Mouse (Mus musculus): ENCODE results near the gene Mta3. TPM values are rescaled to one million over a fixed set of nuclear protein-coding genes. Genes with fewer than 3 reads are reported as not detected.

Mta3 gene
- polyA plus RNA-seq, 1 experiment: 25.7 TPM

DNA sequence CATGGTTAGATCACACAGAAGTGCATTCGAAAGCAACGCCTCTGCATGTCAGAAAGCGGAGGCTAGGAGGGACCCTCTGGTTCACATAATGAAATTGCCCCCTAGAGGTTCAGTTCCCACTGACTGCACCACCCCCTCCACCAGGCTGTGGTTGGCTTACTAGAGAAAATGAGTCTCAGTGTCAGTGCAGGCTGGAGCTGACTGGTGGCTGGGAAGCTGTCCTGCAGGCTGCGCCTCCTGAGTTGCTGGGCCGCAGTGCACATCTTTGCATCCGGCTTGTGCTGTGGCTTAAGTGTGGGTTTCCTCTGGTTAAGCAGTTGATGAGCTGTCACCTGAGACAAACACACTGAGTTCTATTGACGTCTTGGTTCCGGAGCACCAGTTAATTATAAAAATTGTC lies 66.7 kb downstream of the Mta3 start:
- Histone ChIP-seq H3K79me3 (ENCODE audit: low read depth) (no peaks in the 10 kb centered on the region), H3K4me3 (ENCODE audit: insufficient read depth, poor library complexity, severe bottlenecking) (no peak overlapping the region)
- TF ChIP-seq MAX (IDR thresholded peaks at IDR 0.05) (no peak), FOSL1 (IDR thresholded peaks at IDR 0.05; ENCODE audit: insufficient read depth, low read length, poor library complexity, severe bottlenecking) (no peak), USF1 (IDR thresholded peaks at IDR 0.05; ENCODE audit: low read depth) (no peak), MYOD1 (IDR thresholded peaks at IDR 0.05; ENCODE audit: control insufficient read depth, insufficient read length, low read depth) (no peak)

GRCm38 (mm10) chr17:83776965-83777364 lies 71.0 kb downstream of the Mta3 start:
- Histone ChIP-seq H3K79me2 (ENCODE audit: control insufficient read depth, insufficient read depth) (no peaks in the 10 kb centered on the region), H3K79me3 (ENCODE audit: low read depth) (no peaks in the 10 kb centered on the region), H3K27me3 (ENCODE audit: control insufficient read depth, insufficient read depth, insufficient read length) (no peaks in the 10 kb centered on the region), H3K36me3 (ENCODE audit: control insufficient read depth, insufficient read depth) (no peaks in the 10 kb centered on the region), H3ac (ENCODE audit: control insufficient read depth, insufficient read length, low read depth) (no peak overlapping the region), H3K4me3 (ENCODE audit: insufficient read depth, poor library complexity, severe bottlenecking) (no peak overlapping the region)
- TF ChIP-seq FOSL1 (IDR thresholded peaks at IDR 0.05; ENCODE audit: insufficient read depth, low read length, poor library complexity, severe bottlenecking) (no peak), CEBPB (IDR thresholded peaks at IDR 0.05; ENCODE audit: low read depth) (no peak), USF1 (IDR thresholded peaks at IDR 0.05; ENCODE audit: low read depth) (no peak), CTCF (IDR thresholded peaks at IDR 0.05; ENCODE audit: control insufficient read depth, insufficient read depth, insufficient read length) (no peak), MYOG (IDR thresholded peaks at IDR 0.05; ENCODE audit: control insufficient read depth, extremely low read depth, insufficient read length) (no peak), MYOD1 (IDR thresholded peaks at IDR 0.05; ENCODE audit: control insufficient read depth, insufficient read length, low read depth) (no peak), MAX (IDR thresholded peaks at IDR 0.05) (no peak)

More for the DNA sequence above, 66.7 kb downstream of the Mta3 start:
- H3ac ChIP-seq (ENCODE audit: control insufficient read depth, insufficient read length, low read depth): no peak overlapping the region
- H3K36me3 ChIP-seq (ENCODE audit: control insufficient read depth, insufficient read depth): peaks cover under 1% of the 10 kb centered on the region
- H3K27me3 ChIP-seq (ENCODE audit: control insufficient read depth, insufficient read depth, insufficient read length): no peaks in the 10 kb centered on the region
- no peaks in the 10 kb centered on the region for H3K79me2 ChIP-seq (ENCODE audit: control insufficient read depth, insufficient read depth)

DNA sequence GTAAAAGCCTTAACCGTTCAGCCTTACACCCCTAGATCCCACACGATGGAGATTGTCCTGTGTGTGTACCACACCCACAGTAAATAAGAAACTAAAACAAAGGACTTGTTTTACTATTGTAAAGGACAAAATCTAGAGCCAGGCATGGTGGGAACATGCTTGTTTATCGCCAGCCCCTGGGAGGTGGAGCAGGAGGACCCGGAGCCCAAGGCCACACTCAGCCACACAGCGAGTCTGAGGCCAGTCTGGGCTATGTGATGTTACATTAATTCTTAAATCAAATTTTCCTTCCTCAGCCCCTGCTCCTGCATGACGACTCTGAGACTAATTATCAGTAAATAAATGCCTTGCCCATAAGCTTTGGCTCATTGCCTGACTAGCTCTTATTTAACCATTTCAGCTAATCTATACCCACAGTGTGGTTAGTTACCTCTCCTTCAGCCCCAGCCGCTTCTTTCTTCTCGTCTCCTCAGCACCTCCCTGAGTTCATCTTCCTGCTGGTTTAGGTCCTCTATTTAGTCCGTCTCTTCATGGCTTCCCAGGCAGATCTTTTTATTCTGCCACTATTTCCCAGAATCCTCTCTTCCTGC lies 71.6 kb downstream of the Mta3 start:
- no peaks in the 10 kb centered on the region for H3K79me3 ChIP-seq (ENCODE audit: low read depth)
- TF ChIP-seq USF1 (IDR thresholded peaks at IDR 0.05; ENCODE audit: low read depth) (no peak), CEBPB (IDR thresholded peaks at IDR 0.05; ENCODE audit: low read depth) (no peak), MYOG (IDR thresholded peaks at IDR 0.05; ENCODE audit: control insufficient read depth, extremely low read depth, insufficient read length) (no peak), FOSL1 (IDR thresholded peaks at IDR 0.05; ENCODE audit: insufficient read depth, low read length, poor library complexity, severe bottlenecking) (no peak), CTCF (IDR thresholded peaks at IDR 0.05; ENCODE audit: control insufficient read depth, insufficient read depth, insufficient read length) (no peak), MYOD1 (IDR thresholded peaks at IDR 0.05; ENCODE audit: control insufficient read depth, insufficient read length, low read depth) (no peak)
- H3K27me3 ChIP-seq (ENCODE audit: control insufficient read depth, insufficient read depth, insufficient read length): no peaks in the 10 kb centered on the region
- H3K79me2 ChIP-seq (ENCODE audit: control insufficient read depth, insufficient read depth): no peaks in the 10 kb centered on the region
- peaks cover 1% of the 10 kb centered on the region for H3K36me3 ChIP-seq (ENCODE audit: control insufficient read depth, insufficient read depth)
- no peak overlapping the region for H3ac ChIP-seq (ENCODE audit: control insufficient read depth, insufficient read length, low read depth)
- H3K4me3 ChIP-seq (ENCODE audit: insufficient read depth, poor library complexity, severe bottlenecking): no peak overlapping the region

- H3K36me3 ChIP-seq (ENCODE audit: control insufficient read depth, insufficient read depth): peaks cover 5% of the 10 kb centered on the region
- no peaks in the 10 kb centered on the region for H3K79me3 ChIP-seq (ENCODE audit: low read depth)
- no peak overlapping the region for H3K4me3 ChIP-seq (ENCODE audit: insufficient read depth, poor library complexity, severe bottlenecking)
- H3K79me2 ChIP-seq (ENCODE audit: control insufficient read depth, insufficient read depth): no peaks in the 10 kb centered on the region
- no peak for TF ChIP-seq MAX (IDR thresholded peaks at IDR 0.05)
- no peak for TF ChIP-seq USF1 (IDR thresholded peaks at IDR 0.05; ENCODE audit: low read depth)
- TF ChIP-seq MYOD1 (IDR thresholded peaks at IDR 0.05; ENCODE audit: control insufficient read depth, insufficient read length, low read depth): no peak
- no peak for TF ChIP-seq CEBPB (IDR thresholded peaks at IDR 0.05; ENCODE audit: low read depth)
- TF ChIP-seq FOSL1 (IDR thresholded peaks at IDR 0.05; ENCODE audit: insufficient read depth, low read length, poor library complexity, severe bottlenecking): no peak
- no peak for TF ChIP-seq CTCF (IDR thresholded peaks at IDR 0.05; ENCODE audit: control insufficient read depth, insufficient read depth, insufficient read length)
- TF ChIP-seq MYOG (IDR thresholded peaks at IDR 0.05; ENCODE audit: control insufficient read depth, extremely low read depth, insufficient read length): no peak
- no peak overlapping the region for H3ac ChIP-seq (ENCODE audit: control insufficient read depth, insufficient read length, low read depth)
- H3K27me3 ChIP-seq (ENCODE audit: control insufficient read depth, insufficient read depth, insufficient read length): no peaks in the 10 kb centered on the region
Measured at GRCm38 (mm10) chr17:83780228-83780627, 74.3 kb downstream of the Mta3 start.

DNA sequence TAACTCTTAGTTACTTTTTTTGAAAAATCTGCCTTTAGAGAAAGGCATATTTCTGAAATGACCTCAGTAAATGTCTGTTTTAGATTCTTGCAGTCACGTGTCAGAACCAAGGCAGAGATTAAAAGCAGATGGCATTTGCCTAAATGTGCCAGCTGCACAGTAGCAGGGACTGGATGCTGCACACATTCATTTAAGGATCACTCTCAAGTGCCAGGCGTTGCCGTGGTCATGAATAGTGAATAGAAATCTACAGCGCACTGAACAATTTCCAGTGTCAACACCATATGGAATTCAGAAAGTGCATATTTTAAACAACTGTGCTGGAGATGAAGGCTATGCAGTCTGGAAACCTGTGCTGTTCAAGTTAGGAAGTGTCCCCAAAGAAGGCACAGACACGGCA lies 76.8 kb downstream of the Mta3 start:
- H3K79me3 ChIP-seq (ENCODE audit: low read depth): no peaks in the 10 kb centered on the region
- no peak overlapping the region for H3K4me3 ChIP-seq (ENCODE audit: insufficient read depth, poor library complexity, severe bottlenecking)
- H3K79me2 ChIP-seq (ENCODE audit: control insufficient read depth, insufficient read depth): no peaks in the 10 kb centered on the region

DNA sequence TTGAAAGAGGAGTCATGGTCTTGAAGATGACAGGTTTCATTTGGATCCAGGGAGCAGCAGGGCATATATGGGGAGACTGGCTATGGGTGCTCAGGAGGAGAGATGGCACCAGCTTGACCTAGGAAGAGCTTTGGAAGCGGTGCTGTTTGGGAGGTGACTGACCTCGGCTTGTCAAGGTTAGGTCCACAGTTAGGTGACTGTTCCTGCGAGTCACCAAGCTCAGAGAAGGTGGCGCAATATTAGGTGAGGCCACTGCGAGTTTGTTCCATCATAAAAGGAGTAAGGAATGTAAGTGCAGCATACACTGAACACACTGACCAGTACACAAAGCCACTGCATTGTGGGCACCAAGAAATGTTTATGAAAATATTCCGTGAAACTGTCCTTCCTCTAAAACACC lies 80.5 kb downstream of the Mta3 start:
- Histone ChIP-seq H3K79me3 (ENCODE audit: low read depth) (no peaks in the 10 kb centered on the region), H3K27me3 (ENCODE audit: control insufficient read depth, insufficient read depth, insufficient read length) (no peaks in the 10 kb centered on the region), H3ac (ENCODE audit: control insufficient read depth, insufficient read length, low read depth) (no peak overlapping the region), H3K4me3 (ENCODE audit: insufficient read depth, poor library complexity, severe bottlenecking) (no peak overlapping the region), H3K36me3 (ENCODE audit: control insufficient read depth, insufficient read depth) (peaks cover 5% of the 10 kb centered on the region), H3K79me2 (ENCODE audit: control insufficient read depth, insufficient read depth) (no peaks in the 10 kb centered on the region)
- TF ChIP-seq CEBPB (IDR thresholded peaks at IDR 0.05; ENCODE audit: low read depth) (no peak), FOSL1 (IDR thresholded peaks at IDR 0.05; ENCODE audit: insufficient read depth, low read length, poor library complexity, severe bottlenecking) (no peak), CTCF (IDR thresholded peaks at IDR 0.05; ENCODE audit: control insufficient read depth, insufficient read depth, insufficient read length) (no peak), USF1 (IDR thresholded peaks at IDR 0.05; ENCODE audit: low read depth) (no peak), MYOD1 (IDR thresholded peaks at IDR 0.05; ENCODE audit: control insufficient read depth, insufficient read length, low read depth) (no peak), MAX (IDR thresholded peaks at IDR 0.05) (no peak)

More for the DNA sequence above, 76.8 kb downstream of the Mta3 start:
- Histone ChIP-seq H3K36me3 (ENCODE audit: control insufficient read depth, insufficient read depth) (peaks cover 5% of the 10 kb centered on the region), H3ac (ENCODE audit: control insufficient read depth, insufficient read length, low read depth) (no peak overlapping the region), H3K27me3 (ENCODE audit: control insufficient read depth, insufficient read depth, insufficient read length) (no peaks in the 10 kb centered on the region)
- TF ChIP-seq FOSL1 (IDR thresholded peaks at IDR 0.05; ENCODE audit: insufficient read depth, low read length, poor library complexity, severe bottlenecking): no peak
- no peak for TF ChIP-seq MAX (IDR thresholded peaks at IDR 0.05)
- TF ChIP-seq MYOD1 (IDR thresholded peaks at IDR 0.05; ENCODE audit: control insufficient read depth, insufficient read length, low read depth): no peak
- no peak for TF ChIP-seq CTCF (IDR thresholded peaks at IDR 0.05; ENCODE audit: control insufficient read depth, insufficient read depth, insufficient read length)
- no peak for TF ChIP-seq CEBPB (IDR thresholded peaks at IDR 0.05; ENCODE audit: low read depth)
- no peak for TF ChIP-seq USF1 (IDR thresholded peaks at IDR 0.05; ENCODE audit: low read depth)
- no peak for TF ChIP-seq MYOG (IDR thresholded peaks at IDR 0.05; ENCODE audit: control insufficient read depth, extremely low read depth, insufficient read length)

All from C2C12 (cell line).